Mouse (Mus musculus): ENCODE measurements around the gene Gucy1b2.

- TF ChIP-seq CTCF (IDR thresholded peaks at IDR 0.05; ENCODE audit: borderline replicate concordance, control insufficient read depth, extremely low read depth, insufficient read depth, low read length, poor library complexity) (peak; percentile 74; the same call in 1 of the 2 replicates), POLR2A (IDR thresholded peaks at IDR 0.05; ENCODE audit: control insufficient read depth, extremely low read depth, insufficient read depth, low read length, poor library complexity) (no peak)
Measured at GRCm38 (mm10) chr14:62457420-62458181, 1.5 kb upstream of the Gucy1b2 start.
